Mouse (Mus musculus) small intestine, adult 2 months (tissue): Measurements from ENCODE around the gene Tmed6.

Experiments
- CTCF ChIP-seq: fragments of 200-500 bp; IDR thresholded peaks from 2 replicates; pipeline ENCODE4 v1.5.1; 2012; ENCODE audit warnings: low read depth, mild to moderate bottlenecking, control low read depth, inconsistent platforms, low read length, moderate library complexity, mixed read lengths; ENCODE audit not compliant: insufficient replicate concordance, insufficient read length; ENCODE audit errors: extremely low read depth
- POLR2A ChIP-seq: fragments of 200-500 bp; IDR thresholded peaks from 2 replicates; pipeline ENCODE4 v1.6.1; 2012; ENCODE audit warnings: low read depth, mild to moderate bottlenecking, control low read depth, inconsistent platforms, low read length, moderate library complexity

- no peak for TF ChIP-seq CTCF
- TF ChIP-seq POLR2A, result no peak
Observed at GRCm38 (mm10) chr8:107036626-107037025, 28.8 kb downstream of the Tmed6 start.
